Mouse (Mus musculus): Measurements from ENCODE around the gene Rnf215. TPM values are rescaled to one million over a fixed set of nuclear protein-coding genes. Genes with fewer than 3 reads are reported as not detected.
"Not testable (repeated sequence)": the region's sequence is repeated elsewhere in the genome, so short reads cannot be mapped to it uniquely, and the experiment has no call there.

Rnf215 gene
- total RNA-seq, 1 experiment = 19.5 TPM

GRCm38 (mm10) chr11:4185480-4185879, 50.5 kb downstream of the Rnf215 start:
- H3K9me3 ChIP-seq (ENCODE audit: control insufficient read depth, insufficient read depth, low read depth, low read length); DNase-seq (ENCODE audit: low read depth, low spot score); H3K9ac ChIP-seq (ENCODE audit: insufficient read depth, low read depth, low read length, poor library complexity, severe bottlenecking); H3K4me1 ChIP-seq (ENCODE audit: control insufficient read depth in 2 of 2, insufficient read depth in 2 of 2, low read length in 2 of 2, poor library complexity in 1 of 2); H3K27ac ChIP-seq (ENCODE audit: insufficient read depth, low read depth, low read length, poor library complexity, severe bottlenecking); in situ Hi-C loops (cut with MboI; ENCODE audit: low sequenced_read_pairs in 2 of 2, unreplicated experiment in 2 of 2); H3K4me3 ChIP-seq (ENCODE audit: insufficient read depth in 1 of 2, low read depth in 1 of 2, low read length in 2 of 2, poor library complexity in 1 of 2, severe bottlenecking in 1 of 2): not testable (repeated sequence)
- peaks cover 17% of the 10 kb centered on the region for H3K36me3 ChIP-seq (ENCODE audit: control insufficient read depth, insufficient read depth, low read length, poor library complexity, severe bottlenecking)
- peak; percentile 56; the same call in 1 of the 2 replicates for TF ChIP-seq ZNF384 (IDR thresholded peaks at IDR 0.05; ENCODE audit: low read depth, low read length)

DNA sequence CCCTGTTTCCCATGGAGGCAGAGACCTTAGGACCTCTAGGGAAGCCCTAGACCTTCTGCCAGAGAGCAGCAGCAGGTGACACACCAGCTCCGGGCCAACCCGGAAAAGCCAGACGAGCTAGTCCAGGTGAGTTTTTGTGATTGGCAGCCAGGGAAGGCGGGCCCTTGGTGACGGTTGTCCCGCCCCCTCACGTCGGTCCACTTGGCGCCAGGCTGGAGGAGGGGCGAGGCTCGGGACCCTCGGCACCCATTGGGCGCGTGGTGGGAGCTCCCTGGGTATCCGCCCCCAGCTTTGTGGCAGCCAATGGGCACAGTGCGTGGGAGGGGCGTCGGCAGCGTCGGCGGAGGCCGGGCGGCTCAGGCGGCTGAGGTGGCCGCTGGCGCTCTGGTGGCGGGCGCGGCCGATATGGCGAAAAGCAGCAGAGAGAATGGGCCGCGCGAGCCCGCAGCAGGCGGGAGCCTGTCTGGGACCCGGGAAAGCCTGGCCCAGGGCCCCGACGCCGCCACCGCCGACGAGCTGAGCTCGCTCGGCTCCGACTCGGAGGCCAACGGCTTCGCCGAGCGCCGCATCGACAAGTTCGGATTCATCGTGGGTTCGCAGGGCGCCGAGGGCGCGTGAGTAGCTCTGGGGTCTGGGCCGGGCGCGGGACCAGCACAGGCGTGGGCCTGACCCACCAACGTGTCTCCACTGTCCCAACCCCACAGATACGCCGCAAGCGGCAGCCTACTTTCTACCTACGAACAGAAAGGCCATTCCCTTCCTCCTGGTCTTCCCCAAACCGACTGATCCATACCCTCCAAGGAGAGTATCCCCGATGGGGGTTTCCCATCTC, 51.7 kb downstream of the Rnf215 start, which contains the start of gene Tbc1d10a:
Tbc1d10a (plus strand) TSS at position 304 of the 832 bp plus-strand sequence.
- no peaks in the 10 kb centered on the region for H3K9me3 ChIP-seq (ENCODE audit: control insufficient read depth, insufficient read depth, low read depth, low read length)
- peaks cover 10% of the 10 kb centered on the region for H3K36me3 ChIP-seq (ENCODE audit: control insufficient read depth, insufficient read depth, low read length, poor library complexity, severe bottlenecking)
- in situ Hi-C loops (cut with MboI; ENCODE audit: low sequenced_read_pairs in 2 of 2, unreplicated experiment in 2 of 2) = no loop called here
- H3K9ac ChIP-seq (ENCODE audit: insufficient read depth, low read depth, low read length, poor library complexity, severe bottlenecking) = peak within 1 kb of the TSS; percentile 92
- H3K27ac ChIP-seq (ENCODE audit: insufficient read depth, low read depth, low read length, poor library complexity, severe bottlenecking) = no peak within 1 kb of the TSS
- peaks cover 0 to 4% of the 10 kb centered on the region in 2 experiments; a peak in 1 of 4 replicates for H3K4me1 ChIP-seq (ENCODE audit: control insufficient read depth in 2 of 2, insufficient read depth in 2 of 2, low read length in 2 of 2, poor library complexity in 1 of 2)
- TF ChIP-seq HCFC1 (IDR thresholded peaks at IDR 0.05; ENCODE audit: borderline replicate concordance, insufficient read depth, low read length) = no peak
- peak; percentile 54; the same call in 1 of the 2 replicates for TF ChIP-seq CHD2 (IDR thresholded peaks at IDR 0.05; ENCODE audit: low read depth, low read length)
- peak; percentile 98 for DNase-seq (ENCODE audit: low read depth, low spot score)
- H3K4me3 ChIP-seq (ENCODE audit: insufficient read depth in 1 of 2, low read depth in 1 of 2, low read length in 2 of 2, poor library complexity in 1 of 2, severe bottlenecking in 1 of 2) = peak within 1 kb of the TSS; percentile 88 to 98

- TF ChIP-seq CHD2 (IDR thresholded peaks at IDR 0.05; ENCODE audit: low read depth, low read length) = no peak
- no peak for TF ChIP-seq ZNF384 (IDR thresholded peaks at IDR 0.05; ENCODE audit: low read depth, low read length)
- no peak for TF ChIP-seq HCFC1 (IDR thresholded peaks at IDR 0.05; ENCODE audit: borderline replicate concordance, insufficient read depth, low read length)
- TF ChIP-seq MAFK (IDR thresholded peaks at IDR 0.05; ENCODE audit: insufficient read depth, low read depth, low read length) = no peak
- TF ChIP-seq ZC3H11A (IDR thresholded peaks at IDR 0.05; ENCODE audit: borderline replicate concordance, low read depth, low read length) = no peak
- in situ Hi-C loops (cut with MboI; ENCODE audit: low sequenced_read_pairs in 2 of 2, unreplicated experiment in 2 of 2) = no loop called here
- Histone ChIP-seq H3K27ac (ENCODE audit: insufficient read depth, low read depth, low read length, poor library complexity, severe bottlenecking) (no peak overlapping the region), H3K9me3 (ENCODE audit: control insufficient read depth, insufficient read depth, low read depth, low read length) (no peaks in the 10 kb centered on the region), H3K4me1 (ENCODE audit: control insufficient read depth in 2 of 2, insufficient read depth in 2 of 2, low read length in 2 of 2, poor library complexity in 1 of 2) (peaks cover 0 to 4% of the 10 kb centered on the region in 2 experiments; a peak in 1 of 4 replicates), H3K4me3 (ENCODE audit: insufficient read depth in 1 of 2, low read depth in 1 of 2, low read length in 2 of 2, poor library complexity in 1 of 2, severe bottlenecking in 1 of 2) (peak overlapping the region; percentile 88 to 98), H3K36me3 (ENCODE audit: control insufficient read depth, insufficient read depth, low read length, poor library complexity, severe bottlenecking) (peaks cover 10% of the 10 kb centered on the region), H3K9ac (ENCODE audit: insufficient read depth, low read depth, low read length, poor library complexity, severe bottlenecking) (peak overlapping the region; percentile 92)
- DNase-seq (ENCODE audit: low read depth, low spot score) = no peak
These were observed 52.3 kb downstream of the Rnf215 start for GRCm38 (mm10) chr11:4187318-4187700.

GRCm38 (mm10) chr11:4189182-4189581, 54.2 kb downstream of the Rnf215 start:
- Histone ChIP-seq H3K36me3 (ENCODE audit: control insufficient read depth, insufficient read depth, low read length, poor library complexity, severe bottlenecking) (peaks cover 4% of the 10 kb centered on the region; the same call in 1 of the 2 replicates), H3K4me3 (ENCODE audit: insufficient read depth in 1 of 2, low read depth in 1 of 2, low read length in 2 of 2, poor library complexity in 1 of 2, severe bottlenecking in 1 of 2) (no peak overlapping the region), H3K9me3 (ENCODE audit: control insufficient read depth, insufficient read depth, low read depth, low read length) (no peaks in the 10 kb centered on the region), H3K27ac (ENCODE audit: insufficient read depth, low read depth, low read length, poor library complexity, severe bottlenecking) (no peak overlapping the region), H3K4me1 (ENCODE audit: control insufficient read depth in 2 of 2, insufficient read depth in 2 of 2, low read length in 2 of 2, poor library complexity in 1 of 2) (peaks cover 0 to 4% of the 10 kb centered on the region in 2 experiments; a peak in 1 of 4 replicates), H3K9ac (ENCODE audit: insufficient read depth, low read depth, low read length, poor library complexity, severe bottlenecking) (no peak overlapping the region)
- no peak for TF ChIP-seq CHD2 (IDR thresholded peaks at IDR 0.05; ENCODE audit: low read depth, low read length)
- no peak for TF ChIP-seq ZC3H11A (IDR thresholded peaks at IDR 0.05; ENCODE audit: borderline replicate concordance, low read depth, low read length)
- TF ChIP-seq MAFK (IDR thresholded peaks at IDR 0.05; ENCODE audit: insufficient read depth, low read depth, low read length) = no peak
- no peak for TF ChIP-seq HCFC1 (IDR thresholded peaks at IDR 0.05; ENCODE audit: borderline replicate concordance, insufficient read depth, low read length)
- TF ChIP-seq ZNF384 (IDR thresholded peaks at IDR 0.05; ENCODE audit: low read depth, low read length) = no peak
- no peak for DNase-seq (ENCODE audit: low read depth, low spot score)
- in situ Hi-C loops (cut with MboI; ENCODE audit: low sequenced_read_pairs in 2 of 2, unreplicated experiment in 2 of 2) = no loop called here

Measured in ES-E14 (cell line).